Mouse (Mus musculus) ES-E14 (cell line): Measurements from ENCODE around the gene Robo2. TPM values are rescaled to one million over a fixed set of nuclear protein-coding genes. Genes with fewer than 3 reads are reported as not detected.

Source experiments
- DNase-seq: peaks from one replicate; pipeline ENCODE4 v3.0.0-alpha.2; 2013; ENCODE audit warnings: low read depth, low spot score
- H3K27ac ChIP-seq: 2 replicates; pipeline ENCODE4 v1.5.1; 2012; ENCODE audit warnings: low read depth, mild to moderate bottlenecking, low read length, moderate library complexity, mixed read lengths; ENCODE audit not compliant: poor library complexity, insufficient read depth, severe bottlenecking
- H3K36me3 ChIP-seq: 2 replicates; pipeline ENCODE4 v1.6.1; 2012; ENCODE audit warnings: mild to moderate bottlenecking, low read length, moderate library complexity, mixed read lengths; ENCODE audit not compliant: control insufficient read depth, poor library complexity, insufficient read depth, severe bottlenecking
- H3K4me1 ChIP-seq, 2 experiments: fragments of 150-350 bp in 1 of 2; sonication (generic) in 1 of 2; 2 replicates each; pipeline ENCODE4 v1.6.1; 2012; ENCODE audit warnings: low read length in 2 of 2, mild to moderate bottlenecking in 1 of 2, mixed read lengths in 1 of 2; ENCODE audit not compliant: control insufficient read depth in 2 of 2, insufficient read depth in 2 of 2, poor library complexity in 1 of 2
- H3K4me3 ChIP-seq, 2 experiments: fragments of 150-350 bp in 1 of 2; sonication (generic) in 1 of 2; 2 replicates each; pipeline ENCODE4 v1.5.1; 2012; ENCODE audit warnings: low read length in 2 of 2, low read depth in 1 of 2, mild to moderate bottlenecking in 1 of 2, mixed read lengths in 1 of 2; ENCODE audit not compliant: insufficient read depth in 1 of 2, poor library complexity in 1 of 2, severe bottlenecking in 1 of 2
- H3K9ac ChIP-seq: 2 replicates; pipeline ENCODE4 v1.6.1; 2012; ENCODE audit warnings: low read depth, mild to moderate bottlenecking, low read length, mixed read lengths; ENCODE audit not compliant: poor library complexity, insufficient read depth, severe bottlenecking
- H3K9me3 ChIP-seq: fragments of 150-350 bp; sonication (generic); 2 replicates; pipeline ENCODE4 v1.6.1; 2012; ENCODE audit warnings: low read depth, mild to moderate bottlenecking, low read length; ENCODE audit not compliant: control insufficient read depth, insufficient read depth
- CHD2 ChIP-seq: IDR thresholded peaks from 2 replicates; pipeline ENCODE4 v1.6.1; 2014; ENCODE audit warnings: mild to moderate bottlenecking, low read depth, low read length, inconsistent platforms
- HCFC1 ChIP-seq: IDR thresholded peaks from 2 replicates; pipeline ENCODE4 v1.6.1; 2012; ENCODE audit warnings: low read length, inconsistent platforms, borderline replicate concordance; ENCODE audit not compliant: insufficient read depth
- MAFK ChIP-seq: IDR thresholded peaks from 2 replicates; pipeline ENCODE4 v1.6.1; 2014; ENCODE audit warnings: mild to moderate bottlenecking, low read depth, low read length, inconsistent platforms; ENCODE audit not compliant: insufficient read depth
- ZC3H11A ChIP-seq: IDR thresholded peaks from 2 replicates; pipeline ENCODE4 v1.6.1; 2012; ENCODE audit warnings: low read depth, mild to moderate bottlenecking, inconsistent platforms, low read length, borderline replicate concordance
- ZNF384 ChIP-seq: IDR thresholded peaks from 2 replicates; pipeline ENCODE4 v1.6.1; 2012; ENCODE audit warnings: low read depth, low read length, inconsistent platforms
- in situ Hi-C, 2 experiments: fragments of 600-800 bp; cut with MboI; formaldehyde crosslinking; loops; one replicate each; pipeline ENCODE4 v1.15.1; 2025; ENCODE audit warnings: low sequenced_read_pairs in 2 of 2, inconsistent platforms in 1 of 2; ENCODE audit not compliant: unreplicated experiment in 2 of 2
- total RNA-seq: library from RNA; depleted of rRNA; stranded (reverse); fragments of 300-350 nt; gene quantifications from 2 replicates; pipeline ENCODE4 v1.2.3, GENCODE M21; 2012

The Robo2 gene
- total RNA-seq, 1 experiment: 5.5 TPM

- no peak for TF ChIP-seq ZNF384
- no peak for TF ChIP-seq MAFK
- TF ChIP-seq HCFC1: no peak
- TF ChIP-seq ZC3H11A: no peak
- no peak for TF ChIP-seq CHD2
- in situ Hi-C loops: no loop called here
Observed at GRCm38 (mm10) chr16:74070628-74071027, 341.0 kb downstream of the Robo2 start.

GRCm38 (mm10) chr16:74065958-74066357 is 345.7 kb downstream of the Robo2 start:
- Histone ChIP-seq H3K9me3 (no peaks in the 10 kb centered on the region), H3K9ac (no peak overlapping the region), H3K27ac (no peak overlapping the region), H3K4me3 (no peak overlapping the region), H3K36me3 (no peaks in the 10 kb centered on the region), H3K4me1 (no peaks in the 10 kb centered on the region)
- TF ChIP-seq ZNF384 (no peak), ZC3H11A (no peak), MAFK (no peak), HCFC1 (no peak), CHD2 (no peak)
- in situ Hi-C loops: no loop called here
- DNase-seq: no peak

More at GRCm38 (mm10) chr16:74070628-74071027, 341.0 kb downstream of the Robo2 start:
- Histone ChIP-seq H3K9me3 (no peaks in the 10 kb centered on the region), H3K9ac (no peak overlapping the region), H3K27ac (no peak overlapping the region), H3K4me3 (no peak overlapping the region), H3K4me1 (no peaks in the 10 kb centered on the region), H3K36me3 (no peaks in the 10 kb centered on the region)
- DNase-seq: no peak

GRCm38 (mm10) chr16:74061951-74062350 is 349.7 kb downstream of the Robo2 start:
- H3K9me3 ChIP-seq: no peaks in the 10 kb centered on the region
- TF ChIP-seq ZNF384: no peak
- no peak overlapping the region for H3K27ac ChIP-seq
- H3K36me3 ChIP-seq: no peaks in the 10 kb centered on the region
- H3K4me3 ChIP-seq: no peak overlapping the region
- H3K4me1 ChIP-seq: no peaks in the 10 kb centered on the region
- in situ Hi-C loops: no loop called here
- H3K9ac ChIP-seq: no peak overlapping the region
- no peak for DNase-seq

GRCm38 (mm10) chr16:74061479-74061878 is 350.1 kb downstream of the Robo2 start:
- no peak overlapping the region for H3K27ac ChIP-seq
- in situ Hi-C loops: no loop called here
- no peak overlapping the region for H3K9ac ChIP-seq
- no peaks in the 10 kb centered on the region for H3K36me3 ChIP-seq
- no peaks in the 10 kb centered on the region for H3K4me1 ChIP-seq
- H3K4me3 ChIP-seq: no peak overlapping the region
- TF ChIP-seq HCFC1 (no peak), CHD2 (no peak), ZNF384 (no peak), MAFK (no peak), ZC3H11A (no peak)
- no peak for DNase-seq
- H3K9me3 ChIP-seq: no peaks in the 10 kb centered on the region

- in situ Hi-C loops: no loop called here
- Histone ChIP-seq H3K27ac (no peak overlapping the region), H3K9ac (no peak overlapping the region), H3K4me3 (no peak overlapping the region), H3K36me3 (no peaks in the 10 kb centered on the region), H3K4me1 (no peaks in the 10 kb centered on the region), H3K9me3 (no peaks in the 10 kb centered on the region)
- TF ChIP-seq ZNF384: no peak
- TF ChIP-seq ZC3H11A: no peak
- no peak for TF ChIP-seq CHD2
- no peak for TF ChIP-seq HCFC1
- TF ChIP-seq MAFK: no peak
- DNase-seq: no peak
Observed at GRCm38 (mm10) chr16:74056886-74057285, 354.7 kb downstream of the Robo2 start.
